ENCODE assay signal across 14 mouse cellular contexts in the genomic region with DNA sequence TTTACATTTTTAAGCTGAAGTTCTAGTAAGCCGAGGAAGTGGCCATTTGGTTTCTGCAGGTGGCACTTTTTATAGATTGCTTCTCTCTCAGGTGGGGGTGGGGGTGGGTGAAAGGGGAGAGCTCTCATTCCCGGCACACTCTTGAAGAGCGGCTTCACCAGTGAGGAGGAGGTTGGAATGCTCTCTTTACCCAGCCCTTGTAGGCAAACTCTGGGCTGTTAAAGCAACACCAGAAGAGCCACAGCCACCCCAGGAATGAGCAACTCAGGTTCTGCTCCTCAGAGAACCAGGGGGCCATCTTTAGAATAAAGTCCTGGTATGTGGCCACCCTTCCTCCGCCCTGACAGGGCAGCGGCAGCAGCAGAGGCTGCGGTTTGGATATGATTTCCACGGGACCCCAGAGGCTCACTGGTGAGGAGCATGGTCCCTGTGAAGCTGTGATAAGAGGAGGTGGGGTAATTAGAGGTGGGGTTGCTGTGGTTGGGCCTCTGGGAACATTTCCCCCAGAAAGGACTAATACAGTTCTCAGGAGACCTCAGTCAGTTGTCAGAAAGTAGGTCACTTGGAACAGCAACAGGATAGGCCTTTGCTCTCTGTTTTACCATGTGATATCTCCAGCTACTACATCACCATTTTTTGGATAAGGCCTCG. TPM values are rescaled to one million over a fixed set of nuclear protein-coding genes. Genes with fewer than 3 reads are reported as not detected.
DNase-seq lines count a peak whose midpoint lies in the region; ATAC-seq and TF ChIP-seq lines count a peak whose summit lies in the region.
"Had no signal": no experiment of that assay in that cellular context is flagged by ENCODE, and none has a peak within 500 bp of the region (broad histone marks: within the 10 kb centered on the region; RNA-seq: fewer than 3 reads in every experiment).

No protein-coding gene starts in this region.

- no peak overlapping the region for H3K4me3 ChIP-seq in midbrain, embryonic 11.5 days (ENCODE audit: low read depth, low read length)
- no peak overlapping the region for H3K4me3 ChIP-seq in midbrain, embryonic 15.5 days
- H3K4me3 ChIP-seq in liver, embryonic 13.5 days (replicated peaks), result no peak overlapping the region
- no peak overlapping the region for H3K4me3 ChIP-seq in lung, postnatal 0 days (ENCODE audit: low read depth, low read length)
- H3K4me3 ChIP-seq: embryonic facial prominence, embryonic 10.5 days; heart, embryonic 10.5 days; hindbrain, embryonic 13.5 days; myocyte had no signal

- DNase-seq in midbrain, embryonic 11.5 days (ENCODE audit: low spot score, missing footprints), result peak; percentile 45
- peak; percentile 57 for DNase-seq in liver, embryonic 13.5 days
- DNase-seq in lung, postnatal 0 days (ENCODE audit: low spot score), result peak; percentile 83
- no peak for DNase-seq in cerebellum, postnatal 4 days (ENCODE audit: low spot score in 2 of 2)
- no peak for DNase-seq in gastrocnemius, postnatal 14 days
- DNase-seq: adrenal gland, adult 2 months; cerebellum, postnatal 10 days had no signal

- peak; percentile 55 for TF ChIP-seq EP300 in lung, postnatal 0 days (IDR thresholded peaks at IDR 0.05)

- no peak overlapping the region for H3K27ac ChIP-seq in midbrain, embryonic 11.5 days (ENCODE audit: low read depth, low read length)
- H3K27ac ChIP-seq in midbrain, embryonic 15.5 days, result no peak overlapping the region
- peak overlapping the region; percentile 66 for H3K27ac ChIP-seq in liver, embryonic 13.5 days
- peak overlapping the region; percentile 79 for H3K27ac ChIP-seq in lung, postnatal 0 days (ENCODE audit: low read length)
- H3K27ac ChIP-seq: embryonic facial prominence, embryonic 10.5 days; heart, embryonic 10.5 days; hindbrain, embryonic 13.5 days had no signal

- H3K9me3 ChIP-seq in midbrain, embryonic 11.5 days (ENCODE audit: control insufficient read depth, low read length), result no peaks in the 10 kb centered on the region
- no peaks in the 10 kb centered on the region for H3K9me3 ChIP-seq in midbrain, embryonic 15.5 days
- no peaks in the 10 kb centered on the region; the same call in 1 of the 2 replicates for H3K9me3 ChIP-seq in liver, embryonic 13.5 days (replicated peaks)
- no peaks in the 10 kb centered on the region for H3K9me3 ChIP-seq in lung, postnatal 0 days (ENCODE audit: low read length)
- H3K9me3 ChIP-seq: heart, embryonic 10.5 days; hindbrain, embryonic 13.5 days had no signal

- no peak for TF ChIP-seq CTCF in lung, postnatal 0 days (IDR thresholded peaks at IDR 0.05)

- no peaks in the 10 kb centered on the region for H3K36me3 ChIP-seq in midbrain, embryonic 11.5 days (ENCODE audit: control insufficient read depth, insufficient read depth, low read length)
- no peaks in the 10 kb centered on the region for H3K36me3 ChIP-seq in midbrain, embryonic 15.5 days (replicated peaks)
- peaks cover 12% of the 10 kb centered on the region for H3K36me3 ChIP-seq in liver, embryonic 13.5 days
- no peaks in the 10 kb centered on the region for H3K36me3 ChIP-seq in lung, postnatal 0 days (ENCODE audit: insufficient read depth, low read length)

- H3K9ac ChIP-seq in midbrain, embryonic 11.5 days (ENCODE audit: low read length), result no peak overlapping the region
- no peak overlapping the region for H3K9ac ChIP-seq in midbrain, embryonic 15.5 days
- H3K9ac ChIP-seq in liver, embryonic 13.5 days, result peak overlapping the region; percentile 27
- H3K9ac ChIP-seq in lung, postnatal 0 days (replicated peaks; ENCODE audit: low read depth), result no peak overlapping the region
- H3K9ac ChIP-seq: hindbrain, embryonic 13.5 days had no signal

- H3K27me3 ChIP-seq in midbrain, embryonic 11.5 days (ENCODE audit: control insufficient read depth, insufficient read depth, low read length), result no peaks in the 10 kb centered on the region
- H3K27me3 ChIP-seq in midbrain, embryonic 15.5 days (replicated peaks), result no peaks in the 10 kb centered on the region
- no peaks in the 10 kb centered on the region for H3K27me3 ChIP-seq in liver, embryonic 13.5 days
- H3K27me3 ChIP-seq in lung, postnatal 0 days (replicated peaks; ENCODE audit: insufficient read depth, low read length), result no peaks in the 10 kb centered on the region
- H3K27me3 ChIP-seq: hindbrain, embryonic 13.5 days had no signal

- no peak for ATAC-seq in midbrain, embryonic 11.5 days (ENCODE audit: low FRiP score)
- no peak for ATAC-seq in midbrain, embryonic 15.5 days (replicated peaks)
- peak; percentile 84 for ATAC-seq in liver, embryonic 13.5 days (ENCODE audit: low read depth)
- peak; percentile 82 for ATAC-seq in lung, postnatal 0 days
- no peak for ATAC-seq in monocyte, adult 5-6 weeks (replicated peaks; ENCODE audit: insufficient number of reproducible peaks, low FRiP score, low TSS enrichment, poor library complexity, severe bottlenecking)
- ATAC-seq: intestine, postnatal 0 days had no signal

- no peaks in the 10 kb centered on the region for H3K4me1 ChIP-seq in midbrain, embryonic 11.5 days (ENCODE audit: control insufficient read depth, insufficient read depth, low read length)
- H3K4me1 ChIP-seq in midbrain, embryonic 15.5 days, result no peaks in the 10 kb centered on the region
- H3K4me1 ChIP-seq in liver, embryonic 13.5 days (replicated peaks), result peaks cover 64% of the 10 kb centered on the region
- no peaks in the 10 kb centered on the region; the same call in 1 of the 2 replicates for H3K4me1 ChIP-seq in lung, postnatal 0 days (ENCODE audit: insufficient read depth, low read depth, low read length)

- WGBS in midbrain, embryonic 11.5 days, result 88% methylated on average over 8 of the region's 8 CpGs
- WGBS in midbrain, embryonic 15.5 days, result 85% methylated on average over 8 of the region's 8 CpGs
- 25% methylated on average over 8 of the region's 8 CpGs for WGBS in liver, embryonic 13.5 days (ENCODE audit: insufficient replicate concordance)
- WGBS in lung, postnatal 0 days, result 53% methylated on average over 8 of the region's 8 CpGs

- intact Hi-C loops in gastrocnemius, postnatal 14 days (cut with DNase I; ENCODE audit: low total_unique reads), result loop anchor here (5.0 kb wide), 1 partner anchor 129 kb away; no protein-coding TSS in a partner anchor

- no peak overlapping the region for H3K4me2 ChIP-seq in midbrain, embryonic 11.5 days
- H3K4me2 ChIP-seq in midbrain, embryonic 15.5 days, result no peak overlapping the region
- H3K4me2 ChIP-seq in liver, embryonic 13.5 days, result peak overlapping the region; percentile 46
- H3K4me2 ChIP-seq in lung, postnatal 0 days (replicated peaks; ENCODE audit: low read depth, low read length), result no peak overlapping the region
- H3K4me2 ChIP-seq: hindbrain, embryonic 13.5 days had no signal

RNA-seq across cellular contexts. Expression of a gene that starts 25.7 kb away (rescaled TPM):
- 430 and 474 TPM in 2 replicates for polyA plus RNA-seq in midbrain, embryonic 11.5 days (2014; fragmentation: Nextera tagmentation; extraction: Ambion mirVana)
- polyA plus RNA-seq in midbrain, embryonic 15.5 days (2015; fragmentation: Nextera tagmentation; extraction: Ambion mirVana), result 250 and 292 TPM in 2 replicates
- 417 and 442 TPM in 2 replicates for polyA plus RNA-seq in liver, embryonic 13.5 days (2015; fragmentation: Nextera tagmentation; extraction: Ambion mirVana)
- 379 and 423 TPM in 2 replicates for polyA plus RNA-seq in lung, postnatal 0 days (2015; fragmentation: Nextera tagmentation; extraction: Ambion mirVana)
- 264 to 334 TPM (median 266 TPM) in 3 replicates for total RNA-seq in monocyte, adult 5-6 weeks (2017)
- total RNA-seq in gastrocnemius, postnatal 14 days (2021), result 100 to 1,000 TPM; 642 to 745 TPM

Comparison
In these comparisons a context has a peak if more than half of its experiments do, and no peak if none do; other contexts are left out.
1. ATAC-seq: peak in liver, embryonic 13.5 days (single experiment) and lung, postnatal 0 days (single experiment); none in midbrain, embryonic 11.5 days (single experiment), midbrain, embryonic 15.5 days (single experiment) and monocyte, adult 5-6 weeks (single experiment).
2. DNase-seq: peak in midbrain, embryonic 11.5 days (single experiment), liver, embryonic 13.5 days (single experiment) and lung, postnatal 0 days (single experiment); none in cerebellum, postnatal 4 days (0 of 2) and gastrocnemius, postnatal 14 days (single experiment).
3. H3K27ac ChIP-seq: peak in liver, embryonic 13.5 days (single experiment) and lung, postnatal 0 days (single experiment); none in midbrain, embryonic 11.5 days (single experiment) and midbrain, embryonic 15.5 days (single experiment).